Comparison of ENCODE assay signal across 8 mouse cellular contexts in the genomic region with DNA sequence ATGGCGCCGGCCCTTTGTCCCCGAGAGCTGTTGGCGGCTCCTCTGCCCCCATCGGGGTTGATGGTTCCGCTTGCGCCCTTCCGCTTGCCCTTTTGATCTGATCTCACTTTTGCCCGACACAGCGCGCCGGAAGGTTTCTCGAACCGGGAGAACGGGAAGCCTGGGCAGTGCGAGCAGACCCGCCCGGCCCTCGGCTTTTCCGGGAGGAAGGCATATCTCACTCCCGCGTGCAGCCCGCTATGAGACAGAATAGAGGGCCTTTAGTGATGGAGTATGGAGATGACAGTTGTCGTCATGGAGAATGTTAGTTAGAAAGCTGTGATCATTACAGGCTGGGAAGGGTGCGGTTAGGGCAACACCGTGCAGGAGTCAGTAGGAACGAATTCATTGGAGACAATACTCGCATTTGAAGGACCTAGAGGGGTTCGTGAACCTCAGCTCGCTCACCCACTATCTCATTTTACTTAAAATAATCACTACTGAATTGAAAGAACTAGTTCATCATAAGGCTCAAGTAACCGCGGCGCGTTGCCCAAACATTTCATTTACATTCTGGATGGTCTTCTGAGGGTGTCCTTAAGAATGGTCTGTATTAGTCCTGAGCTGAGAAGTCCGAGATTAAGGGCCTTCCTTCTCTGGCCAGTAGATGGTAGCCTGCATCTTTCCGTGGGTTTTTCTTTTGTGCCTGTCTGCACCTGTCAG.
DNase-seq lines count a peak whose midpoint lies in the region; ATAC-seq and TF ChIP-seq lines count a peak whose summit lies in the region.

No protein-coding gene starts in this region.

- peak; percentile 60 for TF ChIP-seq CTCF in layer of hippocampus, adult 2 months (conservative IDR thresholded peaks at IDR 0.05)
- peak; percentile 62 for TF ChIP-seq CTCF in intestine, postnatal 0 days (IDR thresholded peaks at IDR 0.05; ENCODE audit: low read depth)

- no peaks in the 10 kb centered on the region for H3K27me3 ChIP-seq in embryonic facial prominence, embryonic 10.5 days (replicated peaks; ENCODE audit: low read depth, poor library complexity, severe bottlenecking)
- H3K27me3 ChIP-seq in intestine, postnatal 0 days (replicated peaks; ENCODE audit: control insufficient read depth, insufficient read depth, low read length) = no peaks in the 10 kb centered on the region
- no peaks in the 10 kb centered on the region for H3K27me3 ChIP-seq in neural tube, embryonic 12.5 days (replicated peaks)

- peaks cover 15% of the 10 kb centered on the region for H3K4me1 ChIP-seq in embryonic facial prominence, embryonic 10.5 days
- H3K4me1 ChIP-seq in intestine, postnatal 0 days (replicated peaks; ENCODE audit: control insufficient read depth, insufficient read depth, low read length) = no peaks in the 10 kb centered on the region
- H3K4me1 ChIP-seq in neural tube, embryonic 12.5 days = peaks cover 13% of the 10 kb centered on the region

- no peaks in the 10 kb centered on the region for H3K9me3 ChIP-seq in embryonic facial prominence, embryonic 10.5 days
- no peaks in the 10 kb centered on the region for H3K9me3 ChIP-seq in intestine, postnatal 0 days (ENCODE audit: control insufficient read depth)
- no peaks in the 10 kb centered on the region for H3K9me3 ChIP-seq in neural tube, embryonic 12.5 days

- peak overlapping the region; percentile 86 for H3K9ac ChIP-seq in intestine, postnatal 0 days (ENCODE audit: low read depth, low read length)
- peak overlapping the region; percentile 84 for H3K9ac ChIP-seq in neural tube, embryonic 12.5 days

- peak overlapping the region; percentile 83 for H3K4me3 ChIP-seq in layer of hippocampus, adult 2 months
- peak overlapping the region; percentile 72 for H3K4me3 ChIP-seq in embryonic facial prominence, embryonic 10.5 days
- peak overlapping the region; percentile 87 for H3K4me3 ChIP-seq in intestine, postnatal 0 days (ENCODE audit: low read depth, low read length)
- H3K4me3 ChIP-seq in neural tube, embryonic 12.5 days = peak overlapping the region; percentile 72

- WGBS in embryonic facial prominence, embryonic 10.5 days = under 1% methylated on average over 36 of the region's 36 CpGs
- WGBS in intestine, postnatal 0 days = under 1% methylated on average over 36 of the region's 36 CpGs
- under 1% methylated on average over 36 of the region's 36 CpGs for WGBS in neural tube, embryonic 12.5 days

- DNase-seq in layer of hippocampus, adult 2 months (ENCODE audit: low spot score in 2 of 2) = peak in 1 of 2 experiments; percentile 57
- DNase-seq in layer of hippocampus, adult 9-11 months = no peak
- peak; percentile 71 for DNase-seq in NIH3T3 (ENCODE audit: low read depth)
- no peak for DNase-seq in embryonic facial prominence, embryonic 10.5 days (ENCODE audit: low spot score)
- DNase-seq in spleen, adult 18-20 months = no peak
- DNase-seq in urinary bladder, postnatal 36 days (ENCODE audit: low spot score in 2 of 2) = no peak

- ATAC-seq in intestine, postnatal 0 days = peak; percentile 71; the same call in 1 of the 2 replicates
- peak; percentile 75 for ATAC-seq in neural tube, embryonic 12.5 days (ENCODE audit: low FRiP score, low read depth)

- H3K27ac ChIP-seq in layer of hippocampus, adult 2 months = peak overlapping the region; percentile 96
- H3K27ac ChIP-seq in embryonic facial prominence, embryonic 10.5 days (replicated peaks) = peak overlapping the region; percentile 99
- peak overlapping the region; percentile 99 for H3K27ac ChIP-seq in intestine, postnatal 0 days (ENCODE audit: low read depth, low read length)
- peak overlapping the region; percentile 93 for H3K27ac ChIP-seq in neural tube, embryonic 12.5 days

- peaks cover 17% of the 10 kb centered on the region for H3K36me3 ChIP-seq in embryonic facial prominence, embryonic 10.5 days (replicated peaks)
- H3K36me3 ChIP-seq in intestine, postnatal 0 days (ENCODE audit: control insufficient read depth, insufficient read depth) = no peaks in the 10 kb centered on the region; the same call in 1 of the 2 replicates
- H3K36me3 ChIP-seq in neural tube, embryonic 12.5 days = peaks cover 2% of the 10 kb centered on the region; the same call in 1 of the 2 replicates

- peak overlapping the region; percentile 74 for H3K4me2 ChIP-seq in intestine, postnatal 0 days (replicated peaks; ENCODE audit: low read depth)
- peak overlapping the region; percentile 75 for H3K4me2 ChIP-seq in neural tube, embryonic 12.5 days (replicated peaks)
